ENCODE assay signal across 16 mouse cellular contexts in genomic region chr11:93733568-93734185, GRCm38 (mm10).
DNase-seq lines count a peak whose midpoint lies in the region; ATAC-seq lines count a peak whose summit lies in the region.
"Had no signal": no experiment of that assay in that cellular context is flagged by ENCODE, and none has a peak within 500 bp of the region (broad histone marks: within the 10 kb centered on the region; RNA-seq: fewer than 3 reads in every experiment).

No protein-coding gene starts in this region.

- WGBS in heart, embryonic 12.5 days, result 58% methylated on average over 11 of the region's 11 CpGs
- 55% methylated on average over 11 of the region's 11 CpGs for WGBS in limb, embryonic 10.5 days

- no peak overlapping the region for H3K9ac ChIP-seq in heart, embryonic 12.5 days
- H3K9ac ChIP-seq: embryonic facial prominence, embryonic 12.5 days; intestine, embryonic 15.5 days had no signal

- intact Hi-C loops in heart, postnatal 14 days (cut with DNase I), result no loop called here

- H3K27me3 ChIP-seq in heart, embryonic 12.5 days (replicated peaks), result no peaks in the 10 kb centered on the region
- no peaks in the 10 kb centered on the region for H3K27me3 ChIP-seq in limb, embryonic 10.5 days (ENCODE audit: low read depth, poor library complexity, severe bottlenecking)
- H3K27me3 ChIP-seq: embryonic facial prominence, embryonic 12.5 days; intestine, embryonic 15.5 days had no signal

- no peaks in the 10 kb centered on the region for H3K9me3 ChIP-seq in heart, embryonic 12.5 days (replicated peaks)
- H3K9me3 ChIP-seq in limb, embryonic 10.5 days (replicated peaks), result no peaks in the 10 kb centered on the region
- H3K9me3 ChIP-seq: embryonic facial prominence, embryonic 12.5 days; forebrain, embryonic 10.5 days; intestine, embryonic 15.5 days had no signal

- no peak for DNase-seq in heart, postnatal 14 days
- peak; percentile 7 to 55 for DNase-seq in kidney, postnatal 25 days
- no peak for DNase-seq in kidney, postnatal 4 days
- DNase-seq in NIH3T3 (ENCODE audit: low read depth), result peak; percentile 6
- peak; percentile 39 for DNase-seq in limb, embryonic 10.5 days (ENCODE audit: low spot score)
- DNase-seq in cerebellum, adult 11-12 months, result no peak
- no peak for DNase-seq in retina, embryonic 14.5 days (ENCODE audit: low spot score)
- DNase-seq: cerebellum, adult 8-10 months; lung, postnatal 36 days; thymus, postnatal 36 days had no signal

- H3K4me3 ChIP-seq in heart, embryonic 12.5 days, result 0 out of 2 replicates have a peak overlapping the region, but pooled peaks have one; percentile 10
- H3K4me3 ChIP-seq in limb, embryonic 10.5 days, result no peak overlapping the region
- H3K4me3 ChIP-seq: embryonic facial prominence, embryonic 12.5 days; forebrain, embryonic 10.5 days; intestine, embryonic 15.5 days; myocyte had no signal

- no peaks in the 10 kb centered on the region for H3K36me3 ChIP-seq in heart, embryonic 12.5 days
- H3K36me3 ChIP-seq in limb, embryonic 10.5 days, result no peaks in the 10 kb centered on the region
- H3K36me3 ChIP-seq: embryonic facial prominence, embryonic 12.5 days; forebrain, embryonic 10.5 days; intestine, embryonic 15.5 days had no signal

- peaks cover 6% of the 10 kb centered on the region; the same call in 1 of the 2 replicates for H3K4me1 ChIP-seq in heart, embryonic 12.5 days (replicated peaks)
- peaks cover 13% of the 10 kb centered on the region; the same call in 1 of the 2 replicates for H3K4me1 ChIP-seq in limb, embryonic 10.5 days
- H3K4me1 ChIP-seq: embryonic facial prominence, embryonic 12.5 days; forebrain, embryonic 10.5 days; intestine, embryonic 15.5 days had no signal

- no peak overlapping the region for H3K27ac ChIP-seq in heart, embryonic 12.5 days (ENCODE audit: poor library complexity, severe bottlenecking)
- H3K27ac ChIP-seq in limb, embryonic 10.5 days, result no peak overlapping the region
- H3K27ac ChIP-seq: embryonic facial prominence, embryonic 12.5 days; forebrain, embryonic 10.5 days; intestine, embryonic 15.5 days had no signal

- ATAC-seq in heart, embryonic 12.5 days (ENCODE audit: insufficient number of reproducible peaks, low FRiP score), result no peak
- ATAC-seq: activated CD4-positive, CD25-positive, alpha-beta regulatory T cell, adult 4 months; intestine, embryonic 15.5 days had no signal

- H3K4me2 ChIP-seq in heart, embryonic 12.5 days, result peak overlapping the region; percentile 16; the same call in 1 of the 2 replicates
- H3K4me2 ChIP-seq: embryonic facial prominence, embryonic 12.5 days; intestine, embryonic 15.5 days had no signal

Comparison
In these comparisons a context has a peak if more than half of its experiments do, and no peak if none do; other contexts are left out.
1. DNase-seq: peak in kidney, postnatal 25 days (2 of 2), NIH3T3 (single experiment) and limb, embryonic 10.5 days (single experiment); none in heart, postnatal 14 days (0 of 2), kidney, postnatal 4 days (0 of 2), cerebellum, adult 11-12 months (single experiment) and retina, embryonic 14.5 days (single experiment).